Mouse (Mus musculus): ENCODE measurements around the gene Naga.

Gene Naga

GRCm38 (mm10) chr15:82353745-82354113 lies 15.0 kb upstream of the Naga start:
- DNase-seq, result no peak

- no peak for DNase-seq
Observed at GRCm38 (mm10) chr15:82353078-82353744, 14.5 kb upstream of the Naga start.

GRCm38 (mm10) chr15:82351480-82351879 lies 12.8 kb upstream of the Naga start:
- no peak for DNase-seq

- DNase-seq, result no peak
Observed at GRCm38 (mm10) chr15:82350349-82350748, 11.6 kb upstream of the Naga start.

GRCm38 (mm10) chr15:82348999-82349341 lies 10.2 kb upstream of the Naga start:
- no peak for DNase-seq

GRCm38 (mm10) chr15:82348258-82348998 lies 9.7 kb upstream of the Naga start:
- no peak for DNase-seq

GRCm38 (mm10) chr15:82347852-82348251 lies 9.1 kb upstream of the Naga start:
- no peak for DNase-seq

- DNase-seq, result no peak
Observed at GRCm38 (mm10) chr15:82347303-82347676, 8.6 kb upstream of the Naga start.

- no peak for DNase-seq
Observed at GRCm38 (mm10) chr15:82346580-82347302, 8.0 kb upstream of the Naga start.

GRCm38 (mm10) chr15:82345820-82346470 lies 7.2 kb upstream of the Naga start:
- peak; percentile 98 for DNase-seq

GRCm38 (mm10) chr15:82344971-82345370 lies 6.2 kb upstream of the Naga start:
- DNase-seq, result no peak

GRCm38 (mm10) chr15:82343368-82344287 lies 4.9 kb upstream of the Naga start:
- peak; percentile 57 for DNase-seq

- no peak for DNase-seq
Observed at GRCm38 (mm10) chr15:82342543-82342935, 3.8 kb upstream of the Naga start.

GRCm38 (mm10) chr15:82341675-82342542 lies 3.2 kb upstream of the Naga start:
- DNase-seq, result no peak

- DNase-seq, result no peak
Observed at GRCm38 (mm10) chr15:82341036-82341501, 2.3 kb upstream of the Naga start.

GRCm38 (mm10) chr15:82340414-82341035 lies 1.8 kb upstream of the Naga start:
- DNase-seq, result no peak

- no peak for DNase-seq
Observed at GRCm38 (mm10) chr15:82339634-82340254, 1.0 kb upstream of the Naga start.

- no peak for DNase-seq
Observed at GRCm38 (mm10) chr15:82339150-82339549, 425 bp upstream of the Naga start.

- DNase-seq, result peak; percentile 51
Observed at GRCm38 (mm10) chr15:82337875-82338274, 850 bp downstream of the Naga start.

- no peak for DNase-seq
Observed at GRCm38 (mm10) chr15:82336629-82337028, 2.1 kb downstream of the Naga start.

Measured in cerebellum, adult 11-12 months (tissue).